In the genomic region with DNA sequence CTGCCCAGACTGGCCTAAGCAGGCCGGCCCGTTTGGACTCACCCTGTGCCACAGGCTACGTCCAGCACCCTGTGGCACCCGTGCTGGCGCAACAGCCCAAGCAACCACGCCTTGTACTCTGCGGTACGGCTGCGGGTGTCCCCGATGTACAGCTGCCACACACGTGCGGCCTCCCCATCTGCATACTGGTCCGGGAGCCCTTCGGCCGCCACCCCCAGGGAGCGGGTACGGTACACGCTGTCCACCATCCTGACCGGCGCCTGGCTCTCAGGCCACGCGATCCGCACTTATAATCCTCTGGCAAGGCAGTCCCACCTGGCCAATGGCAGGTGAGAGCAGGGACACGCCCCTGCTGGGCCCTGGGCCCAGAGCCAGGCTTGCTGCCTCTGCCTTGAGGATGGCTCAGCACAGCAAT, we compare ENCODE assay signal across 7 mouse cellular contexts. TPM values are rescaled to one million over a fixed set of nuclear protein-coding genes. Genes with fewer than 3 reads are reported as not detected.
DNase-seq lines count a peak whose midpoint lies in the region; ATAC-seq and TF ChIP-seq lines count a peak whose summit lies in the region.

A gene (minus strand): TSS at position 265 of the 415 bp plus-strand sequence.

- peak; percentile 27 for ATAC-seq in Patski
- ATAC-seq in cerebellum, adult (ENCODE audit: insufficient number of reproducible peaks, low FRiP score, low TSS enrichment) = peak; percentile 45; the same call in 1 of the 2 replicates
- ATAC-seq in hindbrain, embryonic 14.5 days (ENCODE audit: low FRiP score) = peak; percentile 26; the same call in 1 of the 2 replicates
- no peak for ATAC-seq in neural tube, embryonic 13.5 days (ENCODE audit: low read depth)

- CTCF ChIA-PET in Patski (lab: Charles Lee) = no interaction called here

- in situ Hi-C loops in Patski (cut with MboI; ENCODE audit: low pct_unique_long_range_greater_than_20kb) = no loop called here

- no peak for DNase-seq in Patski (ENCODE audit: low read depth, low spot score)
- DNase-seq in hindbrain, embryonic 14.5 days (ENCODE audit: low spot score) = no peak
- peak; percentile 46 for DNase-seq in liver
- DNase-seq in frontal cortex, postnatal 14 days (ENCODE audit: low spot score in 2 of 2) = no peak
- DNase-seq in layer of hippocampus, postnatal 14 days (ENCODE audit: low spot score in 2 of 2) = no peak

- H3K27me3 ChIP-seq in Patski = no peaks in the 10 kb centered on the region
- H3K27me3 ChIP-seq in hindbrain, embryonic 14.5 days (ENCODE audit: control insufficient read depth, insufficient read depth, low read length) = 0 out of 2 replicates have a peak, but pooled peaks cover 5% of the 10 kb centered on the region
- H3K27me3 ChIP-seq in neural tube, embryonic 13.5 days = peaks cover 19% of the 10 kb centered on the region

- POLR2A ChIA-PET in Patski (lab: Charles Lee) = no interaction called here

- 20% methylated on average over 24 of the region's 24 CpGs for WGBS in hindbrain, embryonic 14.5 days
- WGBS in neural tube, embryonic 13.5 days = 24% methylated on average over 24 of the region's 24 CpGs

- H3K27ac ChIP-seq in hindbrain, embryonic 14.5 days = no peak within 1 kb of the TSS
- H3K27ac ChIP-seq in neural tube, embryonic 13.5 days (replicated peaks) = no peak within 1 kb of the TSS

- TF ChIP-seq CTCF in Patski (IDR thresholded peaks at IDR 0.05) = no peak

- H3K4me2 ChIP-seq in hindbrain, embryonic 14.5 days (replicated peaks) = 0 out of 2 replicates have a peak within 1 kb of the TSS, but pooled peaks have one; percentile 7
- peak within 1 kb of the TSS; percentile 21; the same call in 1 of the 2 replicates for H3K4me2 ChIP-seq in neural tube, embryonic 13.5 days

- no peaks in the 10 kb centered on the region for H3K4me1 ChIP-seq in hindbrain, embryonic 14.5 days (replicated peaks; ENCODE audit: control insufficient read depth, insufficient read depth, low read length)
- no peaks in the 10 kb centered on the region; the same call in 1 of the 2 replicates for H3K4me1 ChIP-seq in neural tube, embryonic 13.5 days (replicated peaks)

- H3K9me3 ChIP-seq in hindbrain, embryonic 14.5 days (ENCODE audit: control insufficient read depth, low read length) = no peaks in the 10 kb centered on the region
- no peaks in the 10 kb centered on the region for H3K9me3 ChIP-seq in neural tube, embryonic 13.5 days

- peaks cover 7% of the 10 kb centered on the region; the same call in 1 of the 2 replicates for H3K36me3 ChIP-seq in hindbrain, embryonic 14.5 days (replicated peaks; ENCODE audit: control insufficient read depth, insufficient read depth)
- peaks cover 22% of the 10 kb centered on the region for H3K36me3 ChIP-seq in neural tube, embryonic 13.5 days

- H3K4me3 ChIP-seq in hindbrain, embryonic 14.5 days (replicated peaks; ENCODE audit: low read length) = no peak within 1 kb of the TSS
- no peak within 1 kb of the TSS for H3K4me3 ChIP-seq in neural tube, embryonic 13.5 days

- 0 out of 2 replicates have a peak within 1 kb of the TSS, but pooled peaks have one; percentile 8 for H3K9ac ChIP-seq in hindbrain, embryonic 14.5 days
- peak within 1 kb of the TSS; percentile 51 for H3K9ac ChIP-seq in neural tube, embryonic 13.5 days

RNA-seq across cellular contexts. Expression of the gene that starts here (rescaled TPM):
- polyA plus RNA-seq in Patski (2021) = 0.21 TPM
- 0.88 and 1.1 TPM in 2 replicates for polyA plus RNA-seq in hindbrain, embryonic 14.5 days (2014; fragmentation: Nextera tagmentation; extraction: Ambion mirVana)
- polyA plus RNA-seq in neural tube, embryonic 13.5 days (2015; fragmentation: Nextera tagmentation; extraction: Ambion mirVana) = 1.1 and 1.8 TPM in 2 replicates
- total RNA-seq in layer of hippocampus, postnatal 14 days (2021) = under 1 TPM; 0.76 to 0.98 TPM

Comparison
In these comparisons a context has a peak if more than half of its experiments do, and no peak if none do; other contexts are left out.
1. Peak in ATAC-seq in Patski; RNA of the gene not detected or under 1 TPM.